Mouse (Mus musculus): ENCODE measurements around the gene Ncf4.
"Not testable (repeated sequence)": the region's sequence is repeated elsewhere in the genome, so short reads cannot be mapped to it uniquely, and the experiment has no call there.

The Ncf4 gene

DNA sequence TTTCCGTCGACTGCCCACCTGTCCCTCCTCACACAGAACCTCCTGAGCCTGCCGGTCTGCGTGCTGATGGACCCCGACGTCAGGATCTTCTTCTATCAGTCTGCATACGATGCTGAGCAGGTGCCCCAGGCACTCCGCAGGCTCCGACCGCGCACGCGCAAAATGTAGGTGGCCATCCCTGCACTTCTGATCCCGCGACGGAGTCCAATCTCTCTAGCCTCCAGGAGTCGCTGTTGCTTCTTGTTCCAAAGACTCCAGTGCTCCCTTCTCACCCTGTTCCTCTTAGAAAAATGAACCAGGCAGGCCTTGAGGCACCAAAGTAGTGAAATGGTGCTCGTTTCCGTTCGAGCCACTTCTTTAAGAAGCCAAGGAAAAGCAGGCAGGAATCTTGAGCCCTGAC is 10.2 kb downstream of the Ncf4 start:
- peak; percentile 9 for DNase-seq (ENCODE audit: low read depth, low spot score)

DNA sequence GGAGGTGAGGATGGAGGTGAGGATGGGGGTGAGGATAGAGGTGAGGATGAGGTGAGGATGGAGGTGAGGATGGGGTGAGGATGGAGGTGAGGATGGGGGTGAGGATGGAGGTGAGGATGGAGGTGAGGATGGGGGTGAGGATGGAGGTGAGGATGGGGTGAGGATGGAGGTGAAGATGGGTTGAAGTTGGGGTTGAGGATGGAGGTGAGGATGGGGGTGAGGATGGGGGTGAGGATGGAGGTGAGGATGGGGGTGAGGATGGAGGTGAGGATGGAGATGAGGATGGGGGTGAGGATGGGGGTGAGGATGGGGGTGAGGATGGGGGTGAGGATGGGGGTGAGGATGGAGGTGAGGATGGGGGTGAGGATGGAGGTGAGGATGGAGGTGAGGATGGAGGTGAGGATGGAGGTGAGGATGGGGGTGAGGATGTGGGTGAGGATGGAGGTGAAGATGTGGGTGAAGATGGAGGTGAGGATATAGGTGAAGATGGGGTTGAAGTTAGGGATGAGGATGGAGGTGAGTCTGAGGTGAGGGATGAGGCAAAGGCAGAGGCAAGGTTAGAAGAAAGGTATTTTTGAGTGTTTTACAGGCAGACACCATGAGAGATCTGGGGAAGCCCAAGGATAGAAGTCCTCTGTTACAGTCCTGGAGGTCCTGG is 12.1 kb downstream of the Ncf4 start:
- not testable (repeated sequence) for DNase-seq (ENCODE audit: low read depth, low spot score)

DNA sequence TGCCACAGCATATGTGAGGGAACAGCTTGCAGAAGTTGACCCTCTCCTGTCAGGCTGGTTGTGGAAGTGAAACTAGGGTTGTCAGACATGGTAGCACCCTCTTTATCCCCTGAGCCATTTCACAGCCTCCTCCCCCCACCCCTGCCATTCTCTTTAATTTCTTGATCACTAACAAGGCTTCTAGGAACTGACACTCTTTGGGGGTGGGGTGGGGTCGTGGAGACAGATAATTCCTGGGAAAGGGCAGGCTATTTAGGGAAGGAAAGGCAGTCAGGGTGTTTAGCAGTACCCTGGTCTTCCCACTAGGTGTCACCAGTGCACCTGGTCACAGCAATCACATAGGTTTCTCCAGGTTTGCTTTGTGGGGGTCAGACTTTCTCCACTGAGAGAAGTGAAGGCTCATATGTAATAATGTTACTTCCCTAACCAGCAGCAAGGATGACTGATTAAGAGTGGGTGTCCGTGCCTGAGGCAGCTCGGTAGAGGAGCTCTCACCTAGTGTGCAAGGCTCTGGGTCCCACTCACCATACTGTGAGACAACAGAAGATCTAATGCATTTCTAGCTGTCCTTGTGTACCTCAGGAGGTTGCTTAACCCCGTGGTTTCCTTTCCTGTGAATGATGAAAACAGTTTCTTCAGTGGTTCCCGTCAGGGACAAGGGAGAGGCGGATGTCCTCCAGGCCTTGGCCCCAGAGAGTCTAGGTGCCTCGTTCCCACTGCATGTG is 12.9 kb downstream of the Ncf4 start:
- peak; percentile 63 for DNase-seq (ENCODE audit: low read depth, low spot score)

- no peak for DNase-seq (ENCODE audit: low read depth, low spot score)
Observed at GRCm38 (mm10) chr15:78258246-78258865, 13.8 kb downstream of the Ncf4 start.

DNA sequence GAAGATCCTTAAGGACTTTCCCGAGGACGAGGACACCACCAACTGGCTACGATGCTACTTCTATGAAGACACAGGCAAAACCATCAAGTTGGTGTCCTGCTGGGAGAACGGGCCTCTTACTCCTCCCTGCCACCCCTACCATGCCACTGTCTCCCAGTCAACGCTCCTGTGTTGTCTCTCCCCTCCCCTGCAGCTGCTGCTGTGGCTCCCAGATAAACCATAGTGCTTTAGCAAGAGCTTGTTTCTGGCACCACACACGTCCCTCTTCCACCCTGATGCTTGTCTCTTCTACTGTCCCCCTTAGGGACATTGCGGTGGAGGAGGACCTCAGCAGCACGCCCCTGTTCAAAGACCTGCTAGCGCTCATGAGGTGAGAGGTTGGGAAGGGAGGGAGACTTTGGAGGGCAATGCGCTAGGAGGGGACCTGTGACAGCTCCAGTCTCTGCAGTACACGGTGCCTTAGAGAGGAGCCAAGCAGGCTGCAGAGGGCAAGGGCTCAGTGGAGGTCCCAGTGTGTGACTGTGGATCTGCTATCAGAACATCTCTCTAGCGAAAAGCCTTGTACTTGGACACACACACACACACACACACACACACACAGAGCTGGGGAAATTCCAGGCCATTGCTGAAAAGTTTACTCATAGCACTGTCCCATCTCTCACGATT is 16.2 kb downstream of the Ncf4 start:
- DNase-seq (ENCODE audit: low read depth, low spot score) = no peak

DNA sequence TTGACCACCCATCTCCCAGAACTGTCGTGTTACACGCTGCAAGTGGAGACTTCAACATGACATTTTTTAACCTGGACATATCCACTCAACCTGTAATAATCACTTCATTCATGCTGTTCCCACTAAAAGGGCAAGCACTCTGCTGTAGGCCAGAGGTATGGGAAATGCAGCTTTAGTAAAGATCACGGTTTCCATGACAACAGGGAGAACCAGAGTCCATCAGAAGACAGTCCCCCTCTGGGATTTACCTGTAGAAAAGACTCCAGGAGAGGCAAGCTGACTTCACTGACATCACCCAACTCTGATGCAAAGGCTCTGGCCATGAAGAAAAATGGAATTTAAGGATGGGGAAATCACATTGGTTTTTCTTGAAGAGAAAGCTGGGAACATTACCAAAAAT is 18.7 kb downstream of the Ncf4 start:
- DNase-seq (ENCODE audit: low read depth, low spot score) = no peak

- no peak for DNase-seq (ENCODE audit: low read depth, low spot score)
Observed at GRCm38 (mm10) chr15:78267441-78267840, 22.8 kb downstream of the Ncf4 start.

GRCm38 (mm10) chr15:78267865-78268264 is 23.3 kb downstream of the Ncf4 start:
- peak; percentile 30 for DNase-seq (ENCODE audit: low read depth, low spot score)

- no peak for DNase-seq (ENCODE audit: low read depth, low spot score)
Observed at GRCm38 (mm10) chr15:78271208-78271607, 26.6 kb downstream of the Ncf4 start.

DNA sequence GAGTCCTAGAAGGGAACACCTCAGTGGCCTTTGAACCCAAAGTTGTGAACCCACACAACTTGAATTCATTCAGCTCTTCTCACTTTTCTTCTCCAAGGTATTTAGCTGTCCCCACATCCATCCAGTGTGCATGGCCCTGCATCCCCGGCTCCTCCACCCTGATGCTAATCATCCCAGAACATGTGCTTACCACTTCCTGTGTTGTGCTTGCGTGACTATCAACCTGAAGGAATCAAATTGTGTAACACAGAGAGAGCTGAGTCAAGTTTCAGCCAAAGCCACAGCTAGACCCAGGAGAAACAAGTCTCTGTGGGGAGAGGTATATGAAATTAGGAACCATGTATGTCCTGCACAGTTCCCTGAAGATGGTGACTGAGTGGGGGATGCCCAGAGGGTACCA is 33.7 kb downstream of the Ncf4 start:
- no peak for DNase-seq (ENCODE audit: low read depth, low spot score)

DNA sequence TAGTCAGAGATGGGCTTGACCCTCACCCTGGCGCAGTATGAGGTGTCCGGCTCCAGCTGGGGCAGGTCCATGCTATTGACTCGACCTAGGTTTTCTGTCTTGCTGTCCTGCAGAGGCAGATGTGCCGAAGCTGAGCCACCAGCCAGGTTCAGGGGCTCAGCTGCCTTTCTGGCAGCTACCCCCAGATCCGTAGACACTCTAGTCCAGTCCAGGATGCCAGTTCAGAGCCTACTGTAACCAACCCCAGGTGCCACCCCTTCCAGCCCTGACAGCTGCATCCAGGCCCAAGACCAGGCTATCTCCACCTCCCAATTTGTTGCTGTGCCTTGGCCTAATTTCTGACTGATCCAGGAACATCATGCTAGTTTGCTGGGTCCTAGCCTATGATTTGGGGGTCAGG is 43.3 kb downstream of the Ncf4 start:
- no peak for DNase-seq (ENCODE audit: low read depth, low spot score)

GRCm38 (mm10) chr15:78289775-78290174 is 45.2 kb downstream of the Ncf4 start:
- DNase-seq (ENCODE audit: low read depth, low spot score) = not testable (repeated sequence)

- DNase-seq (ENCODE audit: low read depth, low spot score) = not testable (repeated sequence)
Observed at GRCm38 (mm10) chr15:78293228-78293627, 48.6 kb downstream of the Ncf4 start.

DNA sequence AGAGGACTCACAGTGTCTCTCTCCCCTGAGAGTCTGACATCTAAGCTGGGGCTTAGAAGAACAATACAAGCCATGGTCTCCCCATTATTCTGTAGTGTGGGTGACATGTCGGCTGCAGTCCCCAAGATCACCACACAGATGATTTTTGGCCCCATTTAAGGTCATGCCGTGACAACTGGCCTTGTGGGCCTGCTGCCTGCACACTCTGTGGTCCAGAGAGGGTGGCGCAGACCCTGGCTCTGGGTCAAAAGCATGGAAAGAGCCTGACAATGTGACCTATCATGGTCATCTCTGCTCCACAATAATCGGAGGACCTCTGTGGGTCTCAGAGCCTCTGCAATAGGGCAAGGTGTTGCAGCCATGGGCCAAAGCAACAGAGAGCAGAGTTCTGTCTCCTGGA is 49.1 kb downstream of the Ncf4 start:
- no peak for DNase-seq (ENCODE audit: low read depth, low spot score)

- DNase-seq (ENCODE audit: low read depth, low spot score) = no peak
Observed at GRCm38 (mm10) chr15:78298558-78298957, 54.0 kb downstream of the Ncf4 start.

- no peak for DNase-seq (ENCODE audit: low read depth, low spot score)
Observed at GRCm38 (mm10) chr15:78299641-78300040, 55.0 kb downstream of the Ncf4 start.

GRCm38 (mm10) chr15:78300773-78301172 is 56.2 kb downstream of the Ncf4 start:
- DNase-seq (ENCODE audit: low read depth, low spot score) = peak; percentile 63

GRCm38 (mm10) chr15:78302718-78303117 is 58.1 kb downstream of the Ncf4 start:
- no peak for DNase-seq (ENCODE audit: low read depth, low spot score)

- no peak for DNase-seq (ENCODE audit: low read depth, low spot score)
Observed at GRCm38 (mm10) chr15:78303665-78304233, 59.1 kb downstream of the Ncf4 start.

DNA sequence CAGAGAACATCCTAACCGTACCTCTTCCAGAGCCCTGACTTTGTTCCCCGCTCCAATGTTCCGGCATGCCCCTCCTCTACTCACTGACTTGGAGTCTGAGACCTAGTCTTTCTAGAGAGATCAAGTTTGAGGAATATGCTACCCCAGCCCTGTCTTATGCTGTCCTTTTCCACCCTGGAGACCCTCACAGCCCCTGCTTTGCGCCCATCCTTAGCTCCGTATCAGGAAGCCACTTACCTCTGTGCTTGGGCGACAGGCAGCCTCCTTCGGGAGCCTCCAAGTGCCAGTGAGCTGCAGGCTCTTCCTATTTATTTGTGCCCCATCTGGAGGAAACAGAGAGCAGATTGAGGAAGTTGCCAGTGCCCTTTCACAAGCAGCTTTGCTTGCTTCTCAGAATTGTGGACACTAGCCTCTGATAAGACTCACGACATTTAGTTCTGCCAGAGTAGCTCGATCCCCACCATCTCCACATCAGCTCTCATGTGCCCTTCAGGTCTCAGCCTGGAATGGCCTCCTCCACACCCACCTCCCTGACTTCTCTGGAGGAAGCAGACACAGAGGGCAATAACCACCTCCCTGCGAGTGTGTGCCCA is 60.8 kb downstream of the Ncf4 start, which contains the start of gene Csf2rb2:
Csf2rb2 (minus strand) TSS at position 381 of the 593 bp plus-strand sequence.
- DNase-seq (ENCODE audit: low read depth, low spot score) = no peak

GRCm38 (mm10) chr15:78309865-78310264 is 65.3 kb downstream of the Ncf4 start:
- no peak for DNase-seq (ENCODE audit: low read depth, low spot score)
